Mouse (Mus musculus) intestine, embryonic 14.5 days (tissue): ENCODE results near the gene Ankrd13b. TPM values are rescaled to one million over a fixed set of nuclear protein-coding genes. Genes with fewer than 3 reads are reported as not detected.

Source experiments
- ATAC-seq: fragments of 200-750 bp; cut with Nextera tagmentation; replicated peaks from 2 replicates; pipeline ENCODE4 v1.8.0; 2017; ENCODE audit warnings: low read depth, moderate number of reproducible peaks, moderate TSS enrichment, moderate library complexity; ENCODE audit not compliant: low FRiP score, low TSS enrichment
- DNase-seq: peaks from one replicate; pipeline ENCODE4 v3.0.0-alpha.2; 2018; ENCODE audit warnings: low spot score
- H3K27ac ChIP-seq: fragments of 300-500 bp; sonication (generic); 2 replicates; pipeline ENCODE4 v1.5.1; 2014; ENCODE audit warnings: low read depth, mild to moderate bottlenecking, control low read depth
- H3K27me3 ChIP-seq: fragments of 300-500 bp; sonication (generic); replicated peaks from 2 replicates; pipeline ENCODE4 v1.6.1; 2014; ENCODE audit warnings: low read length, control low read depth; ENCODE audit not compliant: control insufficient read depth, insufficient read depth
- H3K36me3 ChIP-seq: fragments of 300-500 bp; sonication (generic); 2 replicates; pipeline ENCODE4 v1.6.1; 2014; ENCODE audit warnings: low read length, control low read depth; ENCODE audit not compliant: control insufficient read depth, insufficient read depth
- H3K4me1 ChIP-seq: fragments of 300-500 bp; sonication (generic); replicated peaks from 2 replicates; pipeline ENCODE4 v1.6.1; 2014; ENCODE audit warnings: low read length, control low read depth, mixed read lengths; ENCODE audit not compliant: control insufficient read depth, insufficient read depth
- H3K4me2 ChIP-seq: fragments of 300-500 bp; sonication (generic); 2 replicates; pipeline ENCODE4 v1.6.1; 2014; ENCODE audit warnings: low read length
- H3K4me3 ChIP-seq: fragments of 300-500 bp; sonication (generic); 2 replicates; pipeline ENCODE4 v1.5.1; 2014; ENCODE audit warnings: low read depth, low read length, control low read depth, mixed read lengths
- H3K9ac ChIP-seq: fragments of 300-500 bp; sonication (generic); 2 replicates; pipeline ENCODE4 v1.6.1; 2014; ENCODE audit warnings: mild to moderate bottlenecking, low read length
- H3K9me3 ChIP-seq: fragments of 300-500 bp; sonication (generic); 2 replicates; pipeline ENCODE4 v1.6.1; 2016; ENCODE audit warnings: low read length, control low read depth; ENCODE audit not compliant: control insufficient read depth
- WGBS: fragments of 180-500 bp; shearing (Covaris S2); extraction: QIAGEN DNeasy Blood & Tissue Kit; methylation state at CpG from one replicate; pipeline ENCODE4 v1.1.7; 2014; 5-methylcytosine and 5-hydroxymethylcytosine counted together
- polyA plus RNA-seq: library from polyadenylated mRNA; unstranded; fragments of >200 nt; fragmentation: Nextera tagmentation; extraction: Ambion mirVana; gene quantifications from 2 replicates; pipeline ENCODE4 v1.2.1, GENCODE M21; 2014

Ankrd13b gene
- polyA plus RNA-seq, 1 experiment from 2014 or later, result 8.3 TPM

DNA sequence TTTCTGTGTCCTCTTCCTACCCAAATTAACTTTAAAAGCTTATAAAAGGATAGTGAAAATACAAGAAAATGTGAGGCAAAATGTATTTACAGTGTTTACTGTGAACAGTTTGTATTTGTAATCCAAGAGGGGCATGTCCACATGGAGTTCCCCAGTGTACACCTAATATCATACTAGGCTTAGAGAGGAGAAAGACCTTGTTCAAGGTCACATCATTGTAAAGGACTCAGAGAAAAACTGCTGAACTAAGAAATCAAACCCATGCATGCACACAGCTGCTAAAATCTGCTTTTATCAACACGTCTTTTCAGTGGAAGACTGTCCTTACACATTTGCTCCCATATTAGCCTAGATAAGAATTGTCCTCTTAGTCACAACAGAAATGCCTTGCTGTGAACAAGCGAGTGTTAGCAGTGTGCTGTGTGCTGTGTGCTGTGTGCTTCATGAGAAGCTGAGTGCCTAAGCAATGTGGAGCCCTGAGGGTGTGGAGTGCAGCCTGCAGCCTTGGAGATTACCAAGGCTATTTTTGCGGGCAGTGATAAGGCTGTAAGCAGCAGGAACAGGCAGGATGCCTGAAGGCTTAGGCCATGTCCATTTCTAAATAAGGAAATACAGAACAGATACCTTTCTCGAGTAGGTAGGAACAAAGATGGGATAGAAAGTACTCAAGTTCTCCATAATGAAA, 66.2 kb downstream of the Ankrd13b start:
- no peak for DNase-seq

More for the DNA sequence above, 66.2 kb downstream of the Ankrd13b start:
- Histone ChIP-seq H3K9ac (no peak overlapping the region), H3K36me3 (peaks cover 14% of the 10 kb centered on the region), H3K4me1 (no peaks in the 10 kb centered on the region), H3K4me2 (no peak overlapping the region), H3K4me3 (no peak overlapping the region), H3K27ac (no peak overlapping the region), H3K9me3 (no peaks in the 10 kb centered on the region), H3K27me3 (no peaks in the 10 kb centered on the region)
- 69% methylated on average over 4 of the region's 4 CpGs for WGBS
- ATAC-seq, result no peak

Other genes starting within 250 kb of the Ankrd13b start
- 0.15 and 0.23 TPM in 2 replicates for gene Coro6, start 27.3 kb downstream of the Ankrd13b start, polyA plus RNA-seq
- 17.7 and 19.8 TPM in 2 replicates for gene Git1, start 3.9 kb upstream of the Ankrd13b start, polyA plus RNA-seq
- gene Abhd15, start 25.4 kb upstream of the Ankrd13b start, polyA plus RNA-seq, result 2.2 and 3.2 TPM in 2 replicates
- gene Trp53i13, start 26.3 kb upstream of the Ankrd13b start, polyA plus RNA-seq, result 27.3 and 32.5 TPM in 2 replicates
- not detected in 2 replicates for gene Gm10392, start 29.5 kb upstream of the Ankrd13b start, polyA plus RNA-seq
- 19.7 TPM in 2 replicates for gene Taok1, start 118.1 kb upstream of the Ankrd13b start, polyA plus RNA-seq
- gene Nufip2, start 196.5 kb upstream of the Ankrd13b start, polyA plus RNA-seq, result 6.4 and 6.7 TPM in 2 replicates
- 0.26 TPM in 1 of 2 replicates, not detected in the other for gene Cryba1, start 235.6 kb upstream of the Ankrd13b start, polyA plus RNA-seq